Mouse (Mus musculus) CH12.LX (cell line): ENCODE data around the gene Pxn. TPM values are rescaled to one million over a fixed set of nuclear protein-coding genes. Genes with fewer than 3 reads are reported as not detected.

Source experiments
- DNase-seq: peaks from one replicate; pipeline ENCODE4 v3.0.0-alpha.2; 2013; ENCODE audit errors: extremely low read depth
- H3K27ac ChIP-seq: 2 replicates; pipeline ENCODE4 v1.5.1; 2012; ENCODE audit warnings: low read depth, mild to moderate bottlenecking, control low read depth, moderate library complexity; ENCODE audit not compliant: insufficient read depth
- H3K27me3 ChIP-seq: replicated peaks from 2 replicates; pipeline ENCODE3; 2012; ENCODE audit warnings: inconsistent platforms
- H3K36me3 ChIP-seq, 2 experiments: replicated peaks in 1 of 2; 2 replicates each; pipeline versions ENCODE3 to v1.6.1; 2012; ENCODE audit warnings: inconsistent platforms in 1 of 2, low read length in 1 of 2, mild to moderate bottlenecking in 1 of 2, mixed read lengths in 1 of 2, moderate library complexity in 1 of 2; ENCODE audit not compliant: control insufficient read depth in 1 of 2, insufficient read depth in 1 of 2
- H3K4me1 ChIP-seq, 2 experiments: 2 replicates each; pipeline ENCODE4 v1.6.1; 2012; ENCODE audit warnings: inconsistent platforms in 1 of 2, moderate library complexity in 1 of 2; ENCODE audit not compliant: insufficient read depth in 2 of 2, control insufficient read depth in 1 of 2
- H3K4me2 ChIP-seq: 2 replicates; pipeline ENCODE4 v1.6.1; 2012; ENCODE audit warnings: low read depth, mild to moderate bottlenecking, control low read depth; ENCODE audit not compliant: poor library complexity, insufficient read depth, severe bottlenecking
- H3K4me3 ChIP-seq, 3 experiments: fragments of 150-350 bp in 1 of 3; sonication (generic) in 1 of 3; replicated peaks in 1 of 3; 2 replicates each; pipeline versions ENCODE3 to v1.5.1; 2011 to 2012; ENCODE audit warnings: low read depth in 2 of 3, low read length in 2 of 3, mild to moderate bottlenecking in 2 of 3, moderate library complexity in 2 of 3, control low read depth in 1 of 3, improper control_type of control experiment in 1 of 3, inconsistent platforms in 1 of 3, mixed read lengths in 1 of 3; ENCODE audit not compliant: poor library complexity in 1 of 3
- H3K79me2 ChIP-seq: replicated peaks from 2 replicates; pipeline ENCODE4 v1.6.1; 2012; ENCODE audit warnings: mild to moderate bottlenecking, moderate library complexity; ENCODE audit not compliant: control insufficient read depth, poor library complexity, insufficient read depth, severe bottlenecking; ENCODE audit errors: extremely low read depth
- H3K9ac ChIP-seq: 2 replicates; pipeline ENCODE4 v1.6.1; 2012; ENCODE audit warnings: low read depth, mild to moderate bottlenecking, control low read depth, moderate library complexity; ENCODE audit not compliant: insufficient read depth
- H3K9me3 ChIP-seq: replicated peaks from 2 replicates; pipeline ENCODE3; 2012; ENCODE audit warnings: low read length, inconsistent platforms, mixed read lengths
- CHD2 ChIP-seq: IDR thresholded peaks from 2 replicates; pipeline ENCODE4 v1.6.1; 2011; ENCODE audit warnings: low read length, improper control_type of control experiment
- CTCF ChIP-seq, 2 experiments: IDR thresholded peaks in 1 of 2; conservative IDR thresholded peaks in 1 of 2; 2 replicates each; pipeline ENCODE4 v1.5.1; 2011 to 2012; ENCODE audit warnings: low read depth in 2 of 2, low read length in 2 of 2, improper control_type of control experiment in 1 of 2, inconsistent platforms in 1 of 2, mild to moderate bottlenecking in 1 of 2, moderate library complexity in 1 of 2
- EP300 ChIP-seq: IDR thresholded peaks from 2 replicates; pipeline ENCODE4 v1.6.1; 2011; ENCODE audit warnings: low read length, improper control_type of control experiment
- GABPA ChIP-seq: IDR thresholded peaks from 2 replicates; pipeline ENCODE4 v1.6.1; 2012; ENCODE audit warnings: low read depth, low read length, improper control_type of control experiment, inconsistent platforms; ENCODE audit not compliant: insufficient replicate concordance
- IRF4 ChIP-seq: IDR thresholded peaks from 2 replicates; pipeline ENCODE4 v1.6.1; 2014; ENCODE audit warnings: low read depth, mild to moderate bottlenecking, inconsistent platforms, low read length, improper control_type of control experiment
- JUN ChIP-seq: IDR thresholded peaks from 2 replicates; pipeline ENCODE4 v1.6.1; 2011; ENCODE audit warnings: low read depth, mild to moderate bottlenecking, low read length, improper control_type of control experiment, moderate library complexity; ENCODE audit not compliant: insufficient read depth
- JUND ChIP-seq: conservative IDR thresholded peaks from 2 replicates; pipeline ENCODE4 v1.6.1; 2011; ENCODE audit warnings: low read depth, low read length, improper control_type of control experiment
- KAT2A ChIP-seq: IDR thresholded peaks from 2 replicates; pipeline ENCODE4 v1.6.1; 2012; ENCODE audit warnings: low read length, improper control_type of control experiment, inconsistent platforms; ENCODE audit not compliant: insufficient replicate concordance
- MAX ChIP-seq: IDR thresholded peaks from 2 replicates; pipeline ENCODE4 v1.6.1; 2011; ENCODE audit warnings: low read length, improper control_type of control experiment
- MAZ ChIP-seq: IDR thresholded peaks from 2 replicates; pipeline ENCODE4 v1.6.1; 2012; ENCODE audit warnings: low read depth, mild to moderate bottlenecking, inconsistent platforms, low read length, improper control_type of control experiment, moderate library complexity
- MEF2A ChIP-seq: IDR thresholded peaks from 2 replicates; pipeline ENCODE4 v1.6.1; 2014; ENCODE audit warnings: low read depth, mild to moderate bottlenecking, inconsistent platforms, low read length, improper control_type of control experiment, borderline replicate concordance
- NELFE ChIP-seq: IDR thresholded peaks from 2 replicates; pipeline ENCODE4 v1.6.1; 2011; ENCODE audit warnings: low read depth, low read length, improper control_type of control experiment
- PAX5 ChIP-seq: IDR thresholded peaks from 2 replicates; pipeline ENCODE4 v1.6.1; 2012; ENCODE audit warnings: low read length, inconsistent platforms, mixed read lengths
- POLR2A ChIP-seq: IDR thresholded peaks from 2 replicates; pipeline ENCODE4 v1.6.1; 2011; ENCODE audit warnings: low read depth, mild to moderate bottlenecking, improper control_type of control experiment, low read length
- POLR2AphosphoS2 ChIP-seq: IDR thresholded peaks from 2 replicates; pipeline ENCODE4 v1.6.1; 2011; ENCODE audit warnings: low read depth, low read length, improper control_type of control experiment
- SIN3A ChIP-seq: IDR thresholded peaks from 2 replicates; pipeline ENCODE4 v1.6.1; 2012; ENCODE audit warnings: low read length, improper control_type of control experiment, inconsistent platforms
- SMC3 ChIP-seq: IDR thresholded peaks from 2 replicates; pipeline ENCODE4 v1.6.1; 2011; ENCODE audit warnings: low read depth, low read length, improper control_type of control experiment
- TBP ChIP-seq: conservative IDR thresholded peaks from 2 replicates; pipeline ENCODE4 v1.6.1; 2011; ENCODE audit warnings: low read depth, low read length, improper control_type of control experiment
- TCF12 ChIP-seq: IDR thresholded peaks from 2 replicates; pipeline ENCODE4 v1.6.1; 2014; ENCODE audit warnings: low read depth, mild to moderate bottlenecking, inconsistent platforms, low read length, improper control_type of control experiment
- UBTF ChIP-seq: IDR thresholded peaks from 2 replicates; pipeline ENCODE4 v1.6.1; 2012; ENCODE audit warnings: low read depth, mild to moderate bottlenecking, inconsistent platforms, low read length, improper control_type of control experiment, moderate library complexity
- USF1 ChIP-seq: IDR thresholded peaks from 2 replicates; pipeline ENCODE4 v1.6.1; 2014; ENCODE audit warnings: low read depth, mild to moderate bottlenecking, inconsistent platforms, low read length, improper control_type of control experiment
- USF2 ChIP-seq: conservative IDR thresholded peaks from 2 replicates; pipeline ENCODE4 v1.6.1; 2011; ENCODE audit warnings: low read depth, low read length, improper control_type of control experiment
- ZMIZ1 ChIP-seq: IDR thresholded peaks from 2 replicates; pipeline ENCODE4 v1.6.1; 2012; ENCODE audit warnings: low read depth, mild to moderate bottlenecking, inconsistent platforms, low read length, improper control_type of control experiment
- ZNF384 ChIP-seq: IDR thresholded peaks from 2 replicates; pipeline ENCODE4 v1.6.1; 2012; ENCODE audit warnings: low read depth, low read length, improper control_type of control experiment, inconsistent platforms
- dilution Hi-C: fragments of 300-500 bp; cut with MboI; formaldehyde crosslinking; loops from 2 replicates; pipeline ENCODE4 v1.14.3; 2020; ENCODE audit warnings: low sequenced_read_pairs; ENCODE audit not compliant: extremely low pct_unique_long_range_greater_than_20kb, extremely low pct_ligation_motif_present
- in situ Hi-C: fragments of 300-500 bp; cut with MboI; formaldehyde crosslinking; loops from 3 replicates; pipeline ENCODE4 v1.14.3; 2019; ENCODE audit warnings: low sequenced_read_pairs, low pct_ligation_motif_present, low pct_unique_long_range_greater_than_20kb, mixed read lengths
- polyA plus RNA-seq: library from polyadenylated mRNA; unstranded; fragments of >175 nt; gene quantifications from 2 replicates; pipeline ENCODE4 v1.2.1, GENCODE M21; 2012; ENCODE audit warnings: low read depth; ENCODE audit not compliant: insufficient read length
- total RNA-seq, 2 experiments: library from RNA; depleted of rRNA; stranded (reverse); fragments of 300-350 nt in 1 of 2; fragments of >200 nt in 1 of 2; gene quantifications; 2 replicates each; pipeline ENCODE4 v1.2.3; 2012 to 2014

Pxn gene
- total and polyA plus RNA-seq, 3 experiments: 17.0 to 43.4 (median 21.1) TPM

DNA sequence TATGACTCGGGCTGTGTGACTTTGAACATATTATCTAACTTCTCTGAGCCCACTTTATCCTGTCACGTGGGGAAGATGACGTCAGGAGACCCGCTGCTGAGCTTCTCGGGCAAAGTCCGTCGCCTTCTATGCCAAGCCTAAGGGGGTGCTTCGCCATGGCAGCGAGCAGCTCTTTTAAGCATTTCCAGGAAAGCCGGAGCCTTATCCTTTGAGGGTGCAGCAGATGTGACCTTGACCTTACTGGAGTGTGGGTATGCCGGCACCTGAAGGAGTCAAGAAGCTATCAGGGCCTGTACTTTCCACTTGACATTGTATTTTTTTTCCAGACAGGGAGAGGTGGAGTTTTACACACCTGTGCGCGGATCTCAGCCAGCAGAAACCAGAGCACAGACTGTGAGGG, 47.6 kb upstream of the Pxn start:
- dilution Hi-C loops: no loop called here
- TF ChIP-seq JUND (no peak), USF2 (no peak), KAT2A (no peak), TCF12 (no peak), CTCF (conservative IDR thresholded peaks at IDR 0.05 in 1 of 2, IDR thresholded peaks at IDR 0.05 in 1 of 2; ENCODE audit: low read depth in 2 of 2, low read length in 2 of 2) (no peak), JUN (no peak), TBP (no peak), SMC3 (no peak), GABPA (no peak), PAX5 (no peak), IRF4 (no peak), ZMIZ1 (no peak), POLR2A (no peak)
- TF ChIP-seq, all 38 proteins: peak for 0
- Histone ChIP-seq H3K27me3 (peaks cover 3% of the 10 kb centered on the region), H3K36me3 (peaks cover 0 to 5% of the 10 kb centered on the region in 2 experiments), H3K4me1 (peaks cover 0 to 4% of the 10 kb centered on the region in 2 experiments; a peak in 2 of 4 replicates), H3K4me3 (no peak overlapping the region), H3K4me2 (no peak overlapping the region), H3K27ac (no peak overlapping the region), H3K79me2 (no peaks in the 10 kb centered on the region), H3K9ac (no peak overlapping the region), H3K9me3 (no peaks in the 10 kb centered on the region)
- in situ Hi-C loops: no loop called here
- no peak for DNase-seq

DNA sequence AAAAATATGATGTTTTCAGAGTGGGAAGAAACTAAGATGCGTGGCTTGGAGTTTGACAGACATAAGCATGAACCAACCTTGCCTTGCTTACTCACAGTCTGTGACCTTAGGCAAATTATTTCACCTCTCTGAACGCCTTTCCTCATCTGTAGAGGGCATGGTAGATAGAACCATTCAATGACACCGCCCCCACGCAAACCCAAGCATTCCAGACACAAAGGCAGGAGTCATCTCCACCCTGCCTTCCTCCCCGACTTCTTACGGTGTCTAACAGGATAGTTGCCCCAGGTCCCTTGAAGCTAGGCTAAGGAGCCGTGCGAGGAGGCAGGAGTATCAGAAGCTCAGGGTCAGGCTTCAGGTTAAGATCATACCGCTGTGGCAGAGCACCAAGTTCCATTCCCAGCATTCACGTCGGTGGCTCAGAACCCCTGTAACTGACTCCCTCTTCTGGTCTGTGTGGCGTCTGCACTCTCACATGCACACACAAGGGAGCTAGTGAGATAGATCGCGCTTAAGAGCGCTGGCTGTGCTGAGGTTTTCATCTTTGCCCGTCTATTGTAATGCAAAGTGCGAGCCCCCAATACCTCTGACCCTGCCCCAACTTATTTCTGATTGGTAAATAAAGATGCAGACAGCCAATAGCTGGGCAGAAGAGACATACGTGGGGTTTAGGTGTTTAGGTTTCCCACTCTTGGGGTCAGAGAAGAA, 41.9 kb upstream of the Pxn start:
- DNase-seq: no peak
- Histone ChIP-seq H3K36me3 (no peaks in the 10 kb centered on the region), H3K27me3 (no peaks in the 10 kb centered on the region), H3K9ac (no peak overlapping the region), H3K9me3 (no peaks in the 10 kb centered on the region), H3K4me3 (no peak overlapping the region), H3K79me2 (no peaks in the 10 kb centered on the region), H3K4me2 (no peak overlapping the region), H3K4me1 (peaks cover 4 to 5% of the 10 kb centered on the region in 2 experiments), H3K27ac (no peak overlapping the region)
- dilution Hi-C loops: no loop called here
- in situ Hi-C loops: no loop called here
- TF ChIP-seq USF1 (no peak), MAZ (no peak), EP300 (no peak), UBTF (no peak), MEF2A (no peak), POLR2AphosphoS2 (no peak), CHD2 (no peak), ZNF384 (no peak), MAX (no peak), SIN3A (no peak), PAX5 (no peak), SMC3 (no peak), NELFE (no peak)
